Mouse (Mus musculus) left cerebral cortex, adult 8-10 months (tissue): ENCODE measurements around the gene Sipa1l3. TPM values are rescaled to one million over a fixed set of nuclear protein-coding genes. Genes with fewer than 3 reads are reported as not detected.

Experiments
- DNase-seq, 2 experiments: peaks; one replicate each; pipeline ENCODE4 v3.0.0; 2022; ENCODE audit warnings: low spot score in 2 of 2
- total RNA-seq, 4 experiments: library from RNA; stranded (reverse); gene quantifications; 2 replicates each; pipeline ENCODE4 v1.2.4; 2022

Gene Sipa1l3
- total RNA-seq, 4 experiments from 2014 or later = 55.2 to 64.7 (median 57.8) TPM

DNA sequence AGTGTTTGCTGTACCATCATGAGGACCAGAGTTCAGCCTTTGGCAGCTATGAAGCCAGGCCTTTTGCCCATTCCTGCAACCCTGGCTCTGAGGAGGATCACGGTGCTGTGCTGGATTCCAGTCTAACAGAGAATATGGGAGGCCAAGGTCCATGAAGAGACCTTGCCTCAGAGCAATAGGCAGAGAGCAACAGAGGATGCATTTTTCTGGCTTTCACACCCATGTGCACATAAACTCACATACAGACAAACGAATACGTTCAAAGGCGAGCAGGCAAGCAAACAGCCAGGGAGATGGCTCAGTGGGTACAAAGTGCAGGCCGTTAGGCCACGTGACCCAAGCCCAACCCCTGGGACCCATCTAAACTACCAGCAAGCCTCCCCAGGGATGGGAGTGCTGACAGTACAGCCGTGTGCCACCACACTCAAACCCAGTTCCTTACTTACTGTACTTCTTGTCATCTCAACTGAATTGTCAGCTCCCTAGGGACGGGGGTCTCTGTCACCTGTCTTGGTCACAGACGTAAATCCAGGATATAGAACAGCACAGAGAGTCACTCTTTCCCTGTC, 180.0 kb downstream of the Sipa1l3 start:
- DNase-seq = no peak

DNA sequence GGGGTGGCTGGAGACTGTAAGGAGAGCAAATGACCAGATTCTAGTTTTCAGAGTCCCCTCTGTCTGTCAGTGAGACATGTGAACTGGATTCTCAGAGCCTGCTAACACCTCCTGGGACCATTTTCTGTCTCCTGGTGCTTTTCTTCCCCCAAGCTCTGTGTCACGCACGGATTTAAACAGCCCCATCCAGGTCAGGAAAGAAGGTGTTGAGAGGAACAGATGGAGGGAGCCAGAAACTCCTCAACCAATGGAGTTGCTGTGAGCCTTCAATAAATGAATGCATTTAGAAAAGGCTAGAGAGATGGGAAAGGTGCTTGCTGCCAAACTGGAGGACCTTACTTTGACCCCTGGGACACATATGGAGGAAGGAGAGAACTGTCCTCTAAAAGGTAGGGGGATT, 180.7 kb downstream of the Sipa1l3 start:
- DNase-seq = no peak

DNA sequence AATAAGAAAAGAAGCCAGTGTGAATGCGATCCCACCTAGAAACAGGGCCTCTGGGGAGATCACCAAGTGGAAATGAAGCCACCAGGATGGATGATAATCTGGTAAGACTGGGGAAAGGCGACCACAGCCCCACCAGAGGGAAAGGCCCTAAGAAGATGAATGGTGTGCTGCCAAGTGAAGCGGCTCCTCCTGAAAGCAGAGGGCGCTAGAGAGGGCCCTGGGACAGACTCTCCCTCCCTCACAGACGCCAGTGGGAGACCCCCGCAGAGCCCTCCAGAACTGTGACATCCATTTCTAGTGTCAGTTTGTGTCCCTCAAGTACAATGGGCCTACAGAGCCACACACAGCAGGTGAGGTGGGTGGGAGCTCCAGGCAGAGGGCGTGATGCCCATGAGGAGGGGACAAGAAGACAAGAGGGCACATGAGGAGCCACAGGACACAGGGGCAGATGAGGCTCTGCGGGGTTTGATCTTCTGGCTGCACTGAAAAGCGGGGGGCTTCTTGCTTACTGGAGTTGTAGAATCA, 181.6 kb downstream of the Sipa1l3 start:
- DNase-seq = no peak

DNA sequence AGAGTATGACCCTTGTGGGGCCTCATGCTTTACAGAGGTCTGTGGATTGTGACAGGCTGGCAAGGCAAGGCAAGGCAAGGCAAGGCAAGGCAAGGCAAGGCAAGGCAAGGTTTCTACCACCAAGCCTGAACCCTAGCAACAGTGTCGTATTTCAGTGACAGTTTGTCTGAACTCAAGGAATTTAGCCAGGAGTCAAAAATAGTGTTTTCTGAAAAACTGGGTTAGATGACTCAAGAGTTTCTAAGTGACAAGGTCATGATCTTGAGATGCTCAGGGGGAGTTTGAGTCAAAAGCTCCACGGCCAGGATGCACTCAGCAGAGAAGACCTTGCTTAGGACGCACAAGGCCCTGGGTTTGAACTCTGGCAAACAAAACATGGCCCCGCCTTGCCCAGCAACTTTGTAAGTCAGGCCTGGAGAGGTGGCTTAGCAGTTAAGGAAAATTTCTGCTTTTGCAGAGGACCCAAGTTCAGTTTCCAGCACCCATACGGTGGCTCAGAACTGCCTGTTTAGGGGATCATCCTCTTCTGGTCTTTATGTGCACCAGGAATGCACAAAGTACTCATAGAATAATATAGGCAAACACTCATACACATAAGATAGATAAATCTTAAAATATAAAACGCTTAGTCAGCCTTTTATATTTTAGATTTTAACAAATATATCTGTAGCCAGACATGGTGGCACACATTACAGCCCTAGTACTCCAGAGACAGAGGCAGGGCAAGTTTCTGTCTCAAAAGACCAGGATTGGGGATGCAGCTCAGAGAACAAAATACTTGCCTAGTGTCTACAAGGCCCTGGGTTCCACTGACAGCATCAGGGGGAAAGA, 182.4 kb downstream of the Sipa1l3 start:
- no peak for DNase-seq

DNA sequence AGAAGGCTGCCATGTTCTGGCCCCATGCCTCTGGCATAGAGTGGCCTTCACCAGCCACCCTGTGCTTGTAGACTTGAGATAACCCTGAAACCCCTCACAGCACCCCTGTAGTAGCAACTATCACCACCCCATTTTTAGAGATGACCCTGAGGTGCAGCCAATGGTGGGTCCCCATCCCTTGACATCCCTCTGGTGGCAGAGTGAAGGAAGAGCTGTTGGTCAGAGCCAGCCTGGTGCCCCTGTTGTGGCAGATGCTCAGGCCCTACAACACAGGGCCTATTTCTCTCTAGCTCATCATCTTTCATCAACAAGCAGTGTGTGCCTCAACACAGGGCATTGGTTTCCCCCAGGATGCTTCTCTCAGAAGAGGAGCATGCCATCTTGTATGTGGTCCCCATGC, 183.2 kb downstream of the Sipa1l3 start:
- DNase-seq = no peak

DNA sequence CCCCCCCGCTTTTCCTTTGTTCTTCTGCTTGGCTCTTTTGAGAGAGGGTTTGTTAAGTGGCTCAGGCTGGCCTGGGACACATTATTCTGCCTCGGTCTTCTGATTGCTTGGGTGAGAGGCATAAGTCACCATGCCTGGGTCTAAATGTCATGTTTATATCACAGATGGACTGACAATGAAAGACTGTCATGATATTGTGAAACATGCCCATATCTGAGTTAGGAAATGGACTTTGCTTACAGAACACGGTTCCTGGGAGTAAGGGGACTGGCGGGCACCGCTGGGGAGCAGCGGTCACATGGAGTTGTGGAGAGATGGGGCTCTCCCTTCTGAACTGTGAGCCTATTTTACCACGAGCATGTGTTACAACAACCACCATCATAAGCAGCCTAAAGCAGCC, 184.3 kb downstream of the Sipa1l3 start:
- no peak for DNase-seq

DNA sequence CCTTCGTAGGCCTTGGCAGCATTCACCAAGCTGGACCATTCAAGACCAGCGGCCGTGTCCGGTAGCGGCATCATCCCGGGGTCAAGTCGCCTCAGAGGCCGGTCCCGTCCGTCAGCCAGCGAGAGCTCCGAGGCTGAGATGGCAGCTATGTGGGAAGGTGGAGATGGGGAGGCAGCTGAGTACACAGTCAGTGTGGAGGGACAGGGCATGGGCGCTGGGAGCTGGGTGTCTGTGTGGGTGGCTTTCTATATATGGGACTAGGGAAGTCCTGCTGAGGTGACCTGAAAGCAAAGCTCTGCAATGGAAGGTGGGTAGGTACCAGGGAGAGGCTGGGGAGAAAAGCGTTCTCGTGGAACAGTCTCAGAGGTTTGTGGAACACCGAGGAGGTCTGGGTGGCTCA, 189.5 kb downstream of the Sipa1l3 start:
- DNase-seq = no peak

DNA sequence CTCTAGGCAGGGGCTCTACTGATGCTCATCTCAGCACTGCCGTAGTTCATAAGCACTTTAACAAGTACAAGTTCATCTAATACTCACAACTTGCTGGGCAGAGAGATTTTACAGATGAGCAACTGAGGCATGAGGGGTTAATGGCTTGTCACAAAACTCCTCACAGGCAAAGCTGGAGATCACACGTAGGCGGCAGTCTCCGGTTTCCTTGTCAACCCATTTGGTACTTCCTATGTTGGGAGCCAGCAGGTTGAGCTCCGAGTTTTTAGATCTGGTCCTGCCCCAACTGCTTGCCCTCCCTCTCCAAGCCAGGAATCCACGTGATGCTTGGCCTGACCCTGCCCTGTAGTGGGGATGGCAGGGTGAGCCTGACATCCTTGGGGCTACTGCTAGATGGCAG, 191.4 kb downstream of the Sipa1l3 start:
- no peak for DNase-seq

DNA sequence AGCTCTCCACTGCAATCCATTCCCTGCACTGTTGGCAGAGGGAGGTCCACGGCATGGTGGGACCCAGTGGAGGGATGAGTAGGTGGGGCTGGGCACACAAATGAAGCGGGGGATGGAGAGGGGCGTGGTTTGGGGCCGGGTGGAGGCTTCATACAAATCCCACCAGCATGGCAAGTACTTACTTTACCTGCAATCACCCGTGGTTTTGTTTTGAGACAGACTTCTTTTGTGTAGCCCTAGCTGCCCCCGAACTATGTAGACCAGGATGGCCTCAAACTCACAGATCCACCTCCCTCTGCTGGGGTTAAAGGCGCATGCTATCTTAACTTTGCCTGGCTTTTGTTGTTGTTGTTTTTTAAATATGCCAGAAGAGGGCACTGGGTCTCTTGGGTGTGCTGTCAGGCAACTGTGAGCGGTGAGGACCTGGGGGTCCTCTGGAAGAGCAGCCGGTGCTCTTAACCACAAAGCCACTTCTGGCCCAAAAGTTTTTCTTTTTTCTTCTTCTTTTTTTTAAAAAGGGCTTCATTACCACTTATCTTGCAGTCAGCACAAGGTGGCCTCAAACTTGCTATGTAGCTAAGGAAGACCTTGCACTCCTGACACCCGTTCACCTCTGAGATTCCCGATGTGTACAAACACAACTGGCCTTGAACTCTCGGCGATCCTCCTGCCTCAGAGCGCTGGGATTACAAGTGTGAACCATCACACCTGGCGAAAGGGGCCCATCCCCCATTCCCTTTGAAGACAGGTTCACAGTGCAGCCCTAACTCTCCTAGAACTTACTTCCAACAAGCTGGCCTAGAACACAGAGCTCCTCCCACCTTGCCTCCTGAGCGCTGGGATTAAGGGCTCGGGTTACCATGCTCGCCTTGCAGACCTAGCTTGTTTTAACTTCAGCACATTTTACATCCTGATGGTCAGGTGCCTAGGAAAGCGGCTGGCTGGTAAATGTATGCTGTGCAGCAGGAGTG, 198.8 kb downstream of the Sipa1l3 start:
- DNase-seq = no peak

DNA sequence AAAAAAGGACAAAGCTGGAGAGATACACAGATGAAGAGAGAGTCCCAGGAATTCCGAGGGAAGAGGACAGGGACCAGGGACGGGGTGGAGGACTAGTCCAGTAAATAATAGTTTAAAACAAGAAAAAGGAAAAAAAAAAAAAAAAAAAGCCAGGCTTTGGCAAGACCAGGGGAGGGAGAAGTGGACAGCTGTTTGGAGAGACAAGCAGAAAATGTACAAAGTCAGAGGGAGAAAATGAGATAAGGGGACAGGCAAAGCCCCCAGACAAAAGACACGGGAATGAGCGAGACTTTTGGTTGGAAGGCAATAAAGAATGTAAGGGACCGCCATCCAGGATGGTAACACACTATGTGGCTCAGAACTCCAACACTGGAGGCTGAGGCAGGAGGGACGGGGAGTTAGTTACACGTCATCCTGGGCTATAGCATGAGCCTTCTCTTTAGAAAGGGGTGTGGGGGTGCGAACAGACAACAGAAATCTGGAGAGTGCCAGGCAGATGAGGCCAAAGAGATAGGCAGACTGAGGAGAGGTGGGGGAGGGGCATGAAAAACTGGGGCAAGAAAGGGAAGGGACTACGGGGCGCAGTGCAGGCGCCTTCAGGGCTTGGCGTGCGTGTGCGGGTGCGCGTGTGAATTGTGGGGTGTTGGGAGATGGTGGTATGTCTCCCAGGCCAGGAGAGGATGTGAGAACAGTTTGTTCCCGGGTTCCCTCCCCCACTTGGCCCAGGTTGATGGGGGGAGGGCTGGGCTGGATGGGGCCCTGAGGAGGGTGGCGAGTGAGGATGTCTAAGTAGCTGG, 200.1 kb downstream of the Sipa1l3 start:
- DNase-seq = peak in 1 of 2 experiments; percentile 81

DNA sequence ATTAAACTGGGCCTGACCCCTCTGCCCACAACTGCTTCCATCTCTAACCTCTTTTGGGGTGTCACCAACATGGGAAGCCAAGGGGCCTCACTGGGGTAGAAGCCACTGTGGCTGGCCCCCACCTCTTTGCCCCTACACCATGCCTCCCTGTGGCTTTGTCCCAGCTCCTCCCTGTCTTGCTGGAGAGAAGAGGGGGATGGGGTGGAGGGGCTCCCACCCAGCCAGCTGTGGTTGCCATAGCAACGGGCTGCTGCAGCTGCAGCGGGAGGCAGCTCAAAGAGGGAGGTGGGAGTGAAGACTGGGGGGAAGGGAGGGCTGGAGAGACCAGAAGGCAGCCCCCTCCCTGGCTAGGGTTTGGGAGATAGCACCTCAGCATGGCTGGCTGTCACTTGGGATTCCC, 200.9 kb downstream of the Sipa1l3 start:
- peak in 1 of 2 experiments; percentile 58 for DNase-seq

DNA sequence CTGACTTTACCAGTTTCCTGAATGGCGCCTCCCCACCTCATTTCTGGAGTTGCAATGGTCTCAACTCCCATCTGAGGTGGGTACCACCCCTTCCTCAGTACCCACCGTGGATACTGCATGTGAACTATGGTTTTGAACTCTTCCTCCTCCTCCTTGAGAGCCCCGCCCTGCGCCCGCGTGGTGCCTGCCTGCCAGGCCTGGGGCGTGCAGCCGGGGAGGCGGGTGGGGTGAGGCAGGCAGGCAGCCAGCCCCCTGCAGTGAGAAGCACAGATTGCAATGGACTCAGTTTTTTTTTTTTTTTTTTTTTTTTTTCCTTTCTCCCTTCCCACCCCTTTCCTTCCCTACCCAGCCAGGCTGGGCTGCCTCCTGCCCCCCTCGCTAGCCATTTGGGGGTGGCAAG, 201.5 kb downstream of the Sipa1l3 start:
- DNase-seq = peak in 1 of 2 experiments; percentile 85

DNA sequence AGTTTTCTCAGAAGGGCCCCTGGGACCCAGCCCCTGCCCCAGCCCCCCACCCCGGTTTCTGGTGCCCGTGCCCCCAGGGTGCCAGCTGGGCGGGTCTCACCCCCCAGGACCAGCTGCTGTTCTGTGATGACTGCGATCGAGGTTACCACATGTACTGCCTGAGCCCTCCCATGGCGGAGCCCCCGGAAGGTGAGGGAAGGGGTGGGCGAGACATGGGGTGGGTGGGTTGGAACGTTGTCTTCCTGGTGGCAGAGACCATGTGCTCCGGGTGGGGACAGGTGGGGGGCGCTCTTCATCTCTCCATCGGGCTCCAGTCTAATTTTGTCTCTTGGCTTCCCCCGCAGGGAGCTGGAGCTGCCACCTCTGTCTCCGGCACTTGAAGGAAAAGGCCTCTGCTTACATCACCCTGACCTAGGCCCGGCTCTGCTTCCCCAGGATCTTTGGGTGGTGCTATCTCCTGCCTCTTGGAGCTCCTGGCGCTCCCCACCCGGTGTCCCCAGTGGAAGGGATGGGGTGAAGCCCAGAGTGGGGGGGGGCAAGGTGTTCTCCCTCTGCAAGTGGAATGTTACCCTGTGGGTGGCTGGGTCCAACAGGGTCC, 202.2 kb downstream of the Sipa1l3 start:
- DNase-seq = no peak

DNA sequence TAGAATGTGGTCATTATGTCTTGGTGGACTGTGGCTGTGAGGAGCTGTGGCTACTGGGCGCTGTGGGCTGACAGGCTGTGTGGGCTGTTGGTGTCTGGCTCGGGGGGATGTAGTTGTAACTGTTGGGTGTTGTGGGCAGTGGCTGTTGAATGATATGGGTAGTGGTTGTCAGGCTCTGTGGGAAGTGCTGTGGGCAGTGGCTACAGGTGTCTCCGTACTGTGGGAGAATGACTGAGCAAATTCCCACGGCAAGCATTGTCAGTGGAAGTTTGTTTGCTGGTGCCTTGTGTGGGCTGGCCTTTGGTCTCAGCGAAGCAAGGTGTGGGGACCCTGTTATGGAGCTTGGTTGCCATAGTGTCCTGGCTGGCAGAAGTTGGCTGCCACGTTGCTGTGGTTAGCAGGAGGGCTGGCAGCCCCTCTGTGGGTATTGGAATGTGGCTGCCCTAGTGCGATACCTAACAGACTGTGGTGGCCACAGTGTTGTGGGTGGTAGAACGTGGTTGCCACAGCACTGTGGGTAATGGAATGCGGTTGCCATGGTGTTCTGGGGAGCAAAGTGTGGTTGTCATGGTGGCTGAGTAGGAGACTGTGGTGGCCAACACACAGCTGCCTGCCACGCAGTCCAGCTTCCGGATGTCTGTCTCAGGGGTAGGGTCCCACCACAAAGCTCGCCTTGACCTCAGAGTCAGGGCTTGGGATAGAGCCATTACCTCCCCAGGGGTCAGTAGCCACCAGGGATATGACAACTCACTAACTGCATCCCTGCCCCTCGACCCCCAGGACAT, 203.4 kb downstream of the Sipa1l3 start:
- peak in 1 of 2 experiments; percentile 84 for DNase-seq

DNA sequence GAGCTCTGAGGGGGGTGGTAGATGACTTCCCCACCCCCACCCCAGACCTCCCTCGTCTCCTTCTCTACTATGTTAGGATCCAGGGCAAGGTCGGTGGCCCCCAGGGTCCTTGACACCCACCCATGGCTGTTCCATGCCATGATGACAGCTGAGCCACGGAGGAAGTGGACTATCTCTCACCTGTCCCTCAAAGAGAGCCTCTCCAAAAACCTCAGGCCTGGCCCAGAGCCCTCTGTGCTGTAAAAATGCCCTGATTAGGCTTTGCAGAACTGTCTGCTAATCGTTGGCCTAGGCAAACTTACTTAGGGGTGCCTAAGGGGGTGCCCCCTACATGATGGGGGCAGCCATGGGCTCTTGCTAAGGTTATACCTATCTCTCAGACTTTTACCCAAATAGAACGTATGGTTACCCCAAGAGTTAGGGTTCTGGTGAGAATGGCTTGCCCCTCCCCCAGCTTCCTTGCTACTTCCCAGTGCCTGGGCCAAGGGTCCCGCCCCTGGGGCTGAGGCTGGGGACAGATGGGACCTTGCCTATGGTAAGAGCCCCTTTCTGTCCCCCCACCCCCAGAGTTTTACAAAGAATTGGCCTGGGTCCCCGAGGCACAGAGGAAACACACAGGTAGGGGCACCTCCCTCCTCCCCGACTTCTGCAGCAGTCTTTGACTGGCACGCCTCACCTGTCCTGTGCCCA, 204.7 kb downstream of the Sipa1l3 start:
- no peak for DNase-seq

DNA sequence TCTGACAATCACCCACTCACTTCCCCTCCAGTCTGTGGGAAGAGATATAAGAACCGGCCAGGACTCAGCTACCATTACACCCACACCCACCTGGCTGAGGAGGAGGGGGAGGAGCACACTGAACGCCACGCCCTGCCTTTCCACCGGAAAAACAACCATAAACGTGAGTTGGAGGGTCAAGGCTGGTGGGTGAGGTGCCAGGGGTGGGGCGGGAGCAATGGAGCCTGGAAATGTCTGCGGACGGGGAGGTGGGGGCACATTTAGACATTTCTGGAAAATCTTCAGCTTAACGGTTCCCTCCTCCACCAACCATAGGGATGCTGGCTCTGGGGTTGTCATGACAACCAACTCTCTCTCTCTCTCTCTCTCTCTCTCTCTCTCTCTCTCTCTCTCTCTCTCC, 205.4 kb downstream of the Sipa1l3 start:
- DNase-seq = no peak

DNA sequence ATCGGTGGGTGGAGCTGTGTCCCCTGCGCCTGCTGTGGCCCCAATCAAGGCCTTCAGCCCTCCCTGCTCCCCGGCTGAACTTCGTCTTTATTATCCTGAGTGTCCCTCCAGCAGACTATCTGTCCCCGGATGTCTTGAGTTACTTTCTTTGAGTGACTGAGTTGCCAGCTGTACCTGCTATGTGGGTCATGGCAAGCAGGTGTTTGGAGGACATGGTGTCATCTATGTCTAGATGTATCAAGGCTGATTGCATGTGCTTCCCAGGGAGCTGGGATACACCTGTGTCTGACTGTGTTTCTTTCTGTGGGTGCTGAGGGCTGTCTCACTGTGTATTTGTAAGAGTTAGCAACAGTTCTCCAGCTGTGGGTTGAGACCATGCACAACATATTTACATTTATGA, 208.7 kb downstream of the Sipa1l3 start:
- DNase-seq = no peak

DNA sequence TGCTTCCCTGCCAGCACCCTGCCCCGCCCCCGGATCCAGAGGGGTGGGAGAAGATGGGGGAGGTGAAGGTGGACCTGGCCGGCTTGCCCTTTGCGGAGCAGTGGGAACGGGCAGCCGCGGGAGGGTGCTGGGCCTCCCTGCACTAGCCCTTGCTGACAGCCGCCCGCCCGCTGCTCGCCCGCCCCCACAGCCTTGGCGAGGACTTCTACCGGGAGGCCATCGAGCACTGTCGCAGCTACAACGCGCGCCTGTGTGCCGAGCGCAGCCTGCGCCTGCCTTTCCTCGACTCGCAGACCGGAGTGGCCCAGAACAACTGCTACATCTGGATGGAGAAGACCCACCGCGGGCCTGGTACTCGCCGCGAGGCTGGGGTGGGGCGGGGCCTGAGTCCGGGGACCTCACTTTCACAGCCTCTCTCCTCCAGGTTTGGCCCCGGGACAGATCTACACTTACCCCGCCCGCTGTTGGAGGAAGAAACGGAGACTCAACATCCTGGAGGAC, 209.2 kb downstream of the Sipa1l3 start:
- DNase-seq = no peak
